Mouse (Mus musculus) gastrocnemius, adult 18-20 months (tissue): ENCODE results near the gene Wbp4. TPM values are rescaled to one million over a fixed set of nuclear protein-coding genes. Genes with fewer than 3 reads are reported as not detected.

Experiments
- DNase-seq: peaks from one replicate; pipeline ENCODE4 v3.0.0; 2021; ENCODE audit warnings: low spot score
- total RNA-seq, 2 experiments: library from RNA; stranded (reverse); gene quantifications; 2 replicates each; pipeline ENCODE4 v1.2.3; 2021

The Wbp4 gene
- total RNA-seq, 2 experiments from 2014 or later, result 20.7 to 23.5 TPM

DNA sequence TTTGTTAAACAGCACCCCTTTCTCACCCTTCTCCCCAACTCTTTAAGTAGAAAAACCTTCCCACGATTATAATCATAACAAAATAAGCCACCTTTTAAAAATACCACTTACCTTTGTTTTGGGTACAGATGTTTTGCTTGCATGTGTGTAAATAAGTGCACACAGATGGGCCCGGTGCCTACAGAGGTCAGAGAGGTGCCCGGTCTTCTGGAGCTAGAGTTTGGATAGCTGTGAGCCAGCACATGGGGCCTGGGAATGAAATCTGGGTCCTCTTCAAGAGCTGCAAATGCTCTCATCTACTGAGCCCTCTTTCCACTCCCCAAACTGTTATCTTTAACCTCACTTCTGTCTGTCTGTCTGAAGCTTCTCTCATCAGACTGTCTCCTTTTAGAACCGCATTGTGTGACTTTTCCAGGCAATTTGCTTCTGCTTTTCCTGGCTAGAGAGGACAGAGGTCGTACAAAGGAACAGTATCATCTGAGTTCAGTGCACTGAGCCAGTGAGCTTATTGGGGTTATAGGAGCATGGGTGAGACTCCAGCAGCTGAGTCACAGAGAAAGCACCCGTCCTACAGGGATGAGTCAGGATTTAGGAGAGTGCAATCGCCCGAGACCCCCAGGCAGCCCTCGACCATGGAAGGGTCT is 27.5 kb upstream of the Wbp4 start:
- DNase-seq, result no peak

DNA sequence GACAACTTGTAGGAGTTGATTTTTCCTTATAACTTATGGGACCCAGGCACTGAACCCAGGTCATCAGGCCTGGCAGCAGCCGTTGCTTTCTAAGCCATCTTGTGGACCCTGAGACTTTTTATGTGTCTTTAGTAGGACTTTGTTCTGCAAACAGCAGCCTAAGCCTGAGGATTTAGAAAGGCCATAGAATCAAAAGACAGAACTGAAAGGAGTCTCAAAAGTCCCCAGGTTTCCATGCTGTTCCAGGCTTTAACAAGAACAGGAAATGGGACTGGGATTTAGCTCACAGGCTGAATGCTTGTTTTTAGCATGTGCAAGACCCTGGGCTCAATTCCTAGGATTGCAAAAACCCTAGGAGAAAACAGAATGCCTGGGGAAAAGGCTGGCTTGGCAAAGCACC is 26.5 kb upstream of the Wbp4 start:
- DNase-seq, result no peak

DNA sequence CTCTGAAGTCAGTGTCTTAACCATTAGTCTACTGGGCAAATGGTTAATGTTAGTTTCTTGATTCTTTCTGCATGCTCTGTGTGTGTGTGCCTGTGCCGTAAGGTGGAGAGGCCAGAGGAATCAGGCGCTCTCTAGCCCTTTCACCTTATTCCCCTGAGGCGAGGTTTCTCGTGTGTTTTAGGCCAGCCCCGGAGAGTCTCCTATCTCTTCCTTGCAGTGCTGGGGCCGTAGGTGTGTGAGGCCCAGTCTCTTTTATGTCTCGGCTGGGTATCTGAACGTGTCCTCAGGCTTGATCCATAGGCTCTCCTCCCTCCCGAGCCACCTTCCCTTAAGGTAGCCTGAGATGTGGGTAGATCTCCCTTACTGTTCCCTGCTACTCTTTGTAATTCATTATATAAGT is 24.9 kb upstream of the Wbp4 start:
- DNase-seq, result no peak

GRCm38 (mm10) chr14:79504246-79505006 is 23.1 kb upstream of the Wbp4 start:
- no peak for DNase-seq

- no peak for DNase-seq
Measured at GRCm38 (mm10) chr14:79503371-79504075, 22.2 kb upstream of the Wbp4 start.

GRCm38 (mm10) chr14:79500756-79501155 is 19.4 kb upstream of the Wbp4 start:
- no peak for DNase-seq

GRCm38 (mm10) chr14:79499326-79499725 is 18.0 kb upstream of the Wbp4 start:
- DNase-seq, result no peak

DNA sequence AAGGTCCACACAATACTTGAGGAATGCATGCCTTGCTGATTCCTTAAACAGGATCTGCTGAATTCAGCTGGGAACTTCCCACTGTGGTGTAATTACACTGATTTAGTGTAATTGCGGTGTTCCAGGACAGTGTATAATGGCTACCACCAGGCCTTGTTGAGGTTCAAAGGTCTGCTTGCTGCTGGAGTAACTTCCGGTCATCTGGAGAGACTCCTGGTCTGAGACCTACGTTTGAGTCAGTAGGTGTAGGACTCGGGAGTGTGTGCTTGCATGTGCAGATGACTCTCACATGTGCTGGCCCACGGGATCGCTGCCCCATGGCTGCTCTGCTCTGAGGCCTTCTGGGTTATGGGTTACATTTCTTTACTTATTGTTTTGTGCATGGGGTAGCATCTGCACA is 13.0 kb upstream of the Wbp4 start:
- DNase-seq, result no peak

DNA sequence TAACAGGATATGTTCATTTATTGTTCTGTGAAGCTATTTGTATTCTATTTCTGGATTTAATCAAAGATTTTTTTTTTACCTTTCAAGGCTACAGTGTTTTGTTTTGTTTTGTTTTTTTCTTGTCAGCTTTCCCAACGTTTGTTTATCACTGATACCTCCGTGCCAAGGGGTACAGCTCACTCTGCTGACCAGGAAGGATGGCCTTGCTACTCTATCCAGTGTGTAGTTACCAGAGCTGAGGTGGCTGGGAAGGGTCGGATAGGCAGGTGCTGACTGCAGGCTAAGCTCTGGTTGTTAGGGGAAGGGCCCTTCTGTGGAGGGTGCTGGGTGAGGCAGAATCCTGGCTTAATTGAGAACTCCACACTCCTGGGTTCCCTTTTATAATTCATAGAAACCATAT is 8.9 kb upstream of the Wbp4 start:
- DNase-seq, result no peak

GRCm38 (mm10) chr14:79489150-79489549 is 7.8 kb upstream of the Wbp4 start:
- no peak for DNase-seq

DNA sequence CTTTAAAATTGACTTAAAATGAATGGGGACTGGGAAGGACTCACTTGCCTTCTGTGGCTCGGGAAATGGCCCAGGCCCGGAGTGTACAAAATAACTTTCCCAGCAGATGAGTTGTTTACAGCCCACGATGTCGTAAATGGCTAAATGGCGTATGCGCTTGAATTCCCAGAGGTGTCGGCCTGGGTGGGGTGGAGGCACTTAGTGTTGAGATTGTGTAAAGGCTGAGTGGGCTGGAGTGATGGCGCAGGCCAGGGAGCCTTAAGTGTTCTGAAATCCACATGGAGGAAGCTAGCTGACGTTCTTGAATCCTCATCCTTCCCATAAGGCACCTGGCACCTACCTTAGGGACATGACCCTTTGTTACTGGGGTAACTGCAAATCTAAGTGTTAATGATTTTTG is 7.2 kb upstream of the Wbp4 start:
- peak; percentile 71 for DNase-seq

- DNase-seq, result peak; percentile 39
Measured at GRCm38 (mm10) chr14:79486993-79487731, 5.8 kb upstream of the Wbp4 start.

- DNase-seq, result no peak
Measured at GRCm38 (mm10) chr14:79486617-79486992, 5.3 kb upstream of the Wbp4 start.

DNA sequence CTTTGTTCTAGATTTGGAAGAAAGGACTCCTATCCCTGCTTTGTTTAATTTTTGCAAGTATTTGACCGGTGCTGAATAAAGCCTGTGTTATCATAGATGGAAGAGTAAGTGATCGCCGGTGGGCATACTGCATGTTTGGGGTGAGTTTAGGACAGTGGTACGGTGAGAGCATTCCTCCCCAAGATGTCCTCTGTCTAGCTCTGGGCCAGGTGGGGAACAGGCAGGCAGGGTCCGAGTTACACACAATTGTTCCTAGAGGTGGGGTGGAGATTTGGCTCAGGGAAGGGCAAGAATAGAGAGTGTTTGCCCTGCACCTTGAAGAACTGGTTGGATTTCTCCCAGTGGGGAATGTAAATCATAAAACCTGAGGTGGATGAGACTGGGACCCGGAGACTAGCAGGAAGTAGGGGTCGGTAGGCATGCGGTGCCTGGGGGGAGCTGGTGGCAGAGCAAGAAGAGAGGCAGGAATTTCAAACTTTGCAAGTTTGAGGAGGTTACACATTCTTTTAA is 2.3 kb upstream of the Wbp4 start:
- no peak for DNase-seq

- DNase-seq, result no peak
Measured at GRCm38 (mm10) chr14:79482747-79483355, 1.5 kb upstream of the Wbp4 start.

- peak; percentile 48 for DNase-seq
Measured at GRCm38 (mm10) chr14:79482251-79482661, 936 bp upstream of the Wbp4 start.

DNA sequence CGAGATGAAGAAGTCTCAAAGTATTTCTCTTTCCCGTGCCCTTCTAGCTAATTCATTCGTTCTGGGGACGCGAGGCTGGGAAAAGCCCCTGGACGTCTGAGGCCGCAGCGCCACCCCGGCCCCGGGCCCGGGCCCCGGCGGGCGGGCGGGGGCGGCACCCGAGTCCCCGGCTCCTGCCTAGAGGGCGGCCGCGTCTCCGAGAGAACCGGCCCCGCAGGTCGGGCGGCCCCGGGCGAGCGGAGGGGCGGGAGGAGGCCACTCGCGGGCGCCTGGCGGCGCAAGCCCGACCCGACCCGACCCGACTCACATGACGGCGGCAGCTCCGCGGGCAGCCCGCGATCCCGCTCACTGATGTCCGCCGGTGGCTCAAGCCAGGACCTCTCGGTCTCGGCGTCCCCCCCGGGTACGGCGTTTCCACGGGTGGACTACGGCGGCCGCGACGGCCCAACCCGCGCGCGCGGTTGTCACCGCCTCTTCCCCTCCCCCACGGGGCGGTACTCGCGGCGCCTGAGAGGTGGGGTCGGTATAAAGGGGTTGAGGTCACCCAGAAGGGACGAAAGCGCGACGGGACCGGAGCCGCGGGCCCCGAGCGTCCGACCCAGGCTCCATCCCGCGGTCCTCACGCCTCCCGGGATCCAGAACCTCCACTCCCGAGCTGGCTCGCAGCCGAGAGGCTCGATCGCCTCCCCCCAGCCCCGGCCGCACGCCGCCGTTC is 539 bp downstream of the Wbp4 start, which contains the start of gene Elf1:
TSS of gene Elf1 (plus strand) at position 571 of the 715 bp plus-strand sequence.
- peak; percentile 97 for DNase-seq

DNA sequence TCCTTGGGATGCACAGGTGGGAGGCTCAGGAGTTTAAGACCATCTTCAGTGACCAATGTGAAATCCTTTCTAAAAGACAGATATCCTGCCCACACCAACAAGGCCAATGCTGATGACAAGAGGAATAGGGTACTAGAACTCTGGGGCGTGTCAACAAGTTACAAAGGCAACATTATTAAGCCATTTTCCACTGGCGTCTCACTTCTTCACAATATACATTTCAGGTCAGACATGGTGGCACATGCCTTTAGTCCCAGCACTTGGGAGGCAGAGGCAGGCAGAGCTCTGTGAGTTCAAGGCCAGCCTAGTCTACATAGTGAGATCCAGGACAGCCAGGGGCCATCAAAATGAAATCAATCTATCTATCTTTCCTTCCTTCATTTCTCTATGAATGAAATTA is 7.9 kb downstream of the Wbp4 start:
- no peak for DNase-seq

DNA sequence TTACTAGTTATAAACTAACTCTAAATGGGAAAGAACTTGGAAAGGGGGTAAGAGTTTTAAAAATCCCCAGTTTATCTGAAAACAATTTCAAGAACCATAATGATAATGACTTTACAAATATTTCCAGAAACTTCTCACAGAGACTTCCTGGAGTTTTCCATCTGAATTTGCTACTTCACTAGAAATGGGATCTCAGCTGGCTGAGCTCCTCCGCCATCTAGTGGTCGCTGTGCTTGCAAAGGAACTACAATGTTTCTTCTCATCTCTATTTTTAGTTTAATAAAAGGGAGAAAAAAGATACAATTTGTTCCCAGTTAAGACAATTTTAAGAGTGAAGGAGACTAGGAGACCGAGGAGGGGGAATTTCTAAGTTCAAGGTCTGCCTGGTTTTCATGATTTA is 13.7 kb downstream of the Wbp4 start:
- DNase-seq, result peak; percentile 43

GRCm38 (mm10) chr14:79465623-79466022 is 15.7 kb downstream of the Wbp4 start:
- no peak for DNase-seq

- DNase-seq, result no peak
Measured at GRCm38 (mm10) chr14:79460988-79461387, 20.3 kb downstream of the Wbp4 start.
